Mouse (Mus musculus): ENCODE results near the gene Sidt1.

Gene Sidt1

DNA sequence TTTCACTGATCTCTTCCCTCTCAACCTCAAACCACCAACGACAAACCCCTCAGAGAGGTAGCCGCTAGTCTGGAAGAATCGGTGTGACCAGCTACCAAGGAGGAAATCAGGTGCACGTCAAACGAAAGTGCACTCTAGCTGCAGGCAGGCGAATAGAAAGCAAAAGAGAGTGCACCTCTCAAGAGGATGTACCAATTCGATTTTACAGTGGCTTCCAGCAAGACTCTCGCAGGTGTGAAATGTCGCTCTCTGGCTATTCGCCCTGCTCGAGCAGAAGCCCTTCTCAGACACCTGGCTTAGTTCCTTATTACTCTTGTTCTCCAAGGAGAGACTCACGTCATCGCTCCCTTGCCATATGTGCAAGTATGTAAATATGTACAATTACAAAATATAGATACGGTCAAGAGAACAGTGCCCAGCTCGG lies at the start of gene Sidt1:
Gene Sidt1, minus strand, starts transcription at position 336 of the 424 bp plus-strand sequence.
- DNase-seq (ENCODE audit: low read depth, low spot score): no peak

DNA sequence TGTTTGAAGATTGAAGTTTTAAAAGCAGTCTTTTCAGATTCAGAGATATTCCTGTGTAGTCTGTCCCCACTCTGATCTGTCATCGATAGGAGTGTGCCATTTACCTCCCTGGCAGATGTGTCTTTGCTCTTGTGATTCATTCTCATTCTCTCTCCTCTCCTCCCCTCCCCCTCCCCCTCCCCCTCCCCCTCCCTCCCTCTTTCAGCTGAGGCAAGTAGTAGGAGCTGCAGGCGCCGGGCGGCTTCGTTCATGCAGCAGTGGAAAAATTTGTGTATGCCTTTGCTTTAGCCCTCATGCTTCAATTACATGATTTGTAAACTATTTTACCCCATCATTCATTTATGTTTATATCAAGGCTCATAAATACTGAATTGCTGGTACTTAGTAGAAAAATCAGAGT lies 48.6 kb upstream of the Sidt1 start:
- no peak for DNase-seq (ENCODE audit: low read depth, low spot score)

DNA sequence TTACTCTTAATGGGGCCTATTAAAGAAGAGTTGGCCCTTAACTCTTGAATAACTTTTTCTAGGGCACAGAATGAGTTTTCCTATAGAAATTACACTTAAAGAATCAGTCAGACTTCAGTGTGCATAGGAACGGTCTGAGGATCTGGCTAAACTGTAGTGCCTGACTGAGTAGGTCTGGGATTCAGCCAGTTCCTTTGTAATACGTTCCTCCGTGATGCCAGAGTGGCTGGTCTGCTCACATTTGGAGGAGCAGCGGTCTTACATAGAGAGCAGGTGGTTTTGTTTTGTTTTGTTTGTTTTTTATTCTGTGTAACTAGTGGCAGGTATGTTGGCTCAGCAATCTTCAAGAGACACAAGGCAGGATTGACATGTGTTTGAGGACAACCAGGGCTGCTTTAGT lies 47.0 kb upstream of the Sidt1 start:
- DNase-seq (ENCODE audit: low read depth, low spot score): no peak

DNA sequence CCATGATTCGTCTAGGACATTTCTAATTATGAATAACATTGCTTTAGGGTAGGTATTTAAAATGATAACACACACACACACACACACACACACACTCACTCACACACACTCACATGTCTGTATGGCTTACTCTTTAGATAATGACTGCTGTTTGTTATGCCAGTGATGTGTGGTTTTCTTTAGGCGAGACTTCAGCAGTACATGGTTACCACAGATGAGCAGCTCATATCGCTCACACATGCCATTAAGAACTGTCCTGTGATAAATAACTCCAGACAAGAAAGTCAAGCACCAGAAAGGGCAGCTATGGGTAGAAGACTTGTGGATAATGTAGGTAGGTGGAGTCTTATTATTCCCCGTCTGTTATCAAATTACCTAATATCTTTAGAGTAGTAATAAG lies 42.5 kb upstream of the Sidt1 start:
- no peak for DNase-seq (ENCODE audit: low read depth, low spot score)

DNA sequence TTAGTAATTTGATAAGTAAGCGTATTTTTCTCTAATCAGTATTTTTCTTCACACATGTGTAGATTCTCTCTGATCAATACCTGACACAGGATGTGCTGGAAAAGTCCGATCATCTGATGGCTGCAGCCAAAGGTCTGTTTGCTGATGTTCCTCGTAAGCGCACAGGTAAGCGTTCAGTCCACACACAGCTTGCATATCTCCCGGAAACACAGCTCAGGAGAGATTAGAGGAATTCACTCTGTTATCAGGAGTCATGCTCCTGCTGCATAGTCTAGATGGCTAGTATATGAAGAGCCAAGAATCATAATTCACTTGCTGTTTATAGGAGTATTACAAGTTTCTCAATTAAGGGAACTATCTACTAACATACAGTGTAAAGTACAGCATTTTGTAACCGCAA lies 32.5 kb upstream of the Sidt1 start:
- DNase-seq (ENCODE audit: low read depth, low spot score): no peak

DNA sequence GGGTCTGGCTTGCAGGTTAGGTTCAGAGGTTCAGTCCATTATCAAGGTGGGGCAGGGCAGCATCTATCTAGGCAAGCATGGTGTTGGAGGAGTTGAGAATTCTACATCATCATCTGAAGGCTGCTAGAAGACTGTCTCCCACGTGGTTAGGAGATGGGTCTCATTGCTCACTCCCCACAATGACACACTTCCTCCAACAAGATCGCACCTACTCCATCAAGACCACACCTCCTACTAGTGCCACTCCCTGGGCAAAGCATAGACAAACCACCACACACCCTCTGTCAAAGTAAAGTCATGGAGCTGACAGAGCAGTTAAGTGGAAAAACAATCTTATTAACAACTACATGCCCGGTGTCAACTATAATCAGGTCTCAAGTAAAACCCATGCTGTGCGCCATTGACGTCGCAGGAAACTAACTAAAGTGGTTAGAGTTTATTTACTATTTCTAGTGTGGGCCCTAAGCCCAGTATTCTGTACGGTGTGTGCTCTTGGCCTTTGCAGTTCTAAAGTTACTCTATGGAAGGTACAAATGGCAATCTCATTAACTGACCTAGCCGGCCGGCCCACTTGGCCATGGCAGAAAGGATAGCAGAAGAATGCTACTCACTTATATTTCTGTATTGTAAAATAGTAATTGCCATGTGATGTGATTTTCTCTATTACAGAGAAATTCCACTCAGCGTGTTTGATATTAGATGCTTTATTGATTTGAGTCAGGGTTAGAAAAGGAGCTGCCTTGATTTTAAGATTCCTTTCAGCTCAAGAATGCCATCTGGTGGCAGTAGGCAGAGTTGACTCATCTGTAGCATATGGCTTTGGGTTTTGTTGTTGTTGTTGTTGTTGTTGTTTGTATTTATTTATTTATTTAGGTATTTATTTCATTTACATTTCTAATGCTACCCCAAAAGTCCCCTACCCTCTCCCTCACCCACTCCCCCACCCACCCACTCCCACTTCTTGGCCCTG lies 29.2 kb upstream of the Sidt1 start:
- no peak for DNase-seq (ENCODE audit: low read depth, low spot score)

DNA sequence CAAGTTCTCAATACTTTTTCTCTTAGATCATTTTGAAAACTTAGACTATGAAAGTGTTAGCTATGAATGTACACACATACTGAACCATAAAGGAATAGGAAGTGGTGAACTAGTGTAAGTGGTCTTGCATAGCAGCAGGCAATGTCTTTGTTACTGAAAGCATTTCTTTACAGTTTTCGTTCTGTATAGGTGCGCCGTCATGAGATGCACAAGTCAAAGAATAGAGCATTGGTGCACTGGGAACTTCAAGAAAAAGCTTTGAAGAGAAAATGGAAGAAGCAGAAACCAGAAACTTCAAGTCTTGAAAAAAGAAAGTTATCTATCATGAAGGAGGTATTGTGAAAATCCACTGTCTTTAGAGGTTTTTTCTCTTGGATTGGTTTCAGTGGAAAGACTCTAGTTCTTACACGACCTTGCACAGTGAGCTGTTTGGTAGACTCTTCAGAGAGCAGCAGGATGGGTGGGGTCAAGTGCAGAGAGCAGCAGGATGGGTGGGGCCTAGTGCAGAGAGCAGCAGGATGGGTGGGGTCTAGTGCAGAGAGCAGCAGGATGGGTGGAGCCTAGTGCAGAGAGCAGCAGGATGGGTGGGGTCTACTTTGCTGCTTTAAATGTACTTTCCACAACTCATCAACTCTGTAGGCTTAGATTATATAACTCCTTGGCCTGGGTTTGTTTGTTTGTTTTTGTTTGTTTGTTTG lies 24.7 kb upstream of the Sidt1 start:
- DNase-seq (ENCODE audit: low read depth, low spot score): peak; percentile 63

DNA sequence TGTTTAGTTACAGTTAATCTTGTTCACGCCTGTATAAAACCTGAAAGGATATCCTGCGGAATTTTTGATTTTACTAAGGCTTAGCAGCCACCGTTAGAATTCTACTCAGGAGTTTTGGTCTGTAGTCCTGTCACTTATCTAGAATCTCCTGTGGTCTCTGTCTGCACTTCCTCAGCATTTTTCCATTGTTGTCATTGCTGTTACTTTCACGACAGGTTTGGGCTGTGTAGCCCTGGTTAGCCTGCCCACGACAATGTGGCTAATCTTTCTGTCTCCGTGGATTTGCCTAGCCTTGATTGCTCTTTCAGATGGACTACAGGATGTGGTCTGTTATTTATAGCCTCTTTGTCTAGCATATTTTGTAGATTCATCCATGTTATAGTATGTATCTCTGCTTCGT lies 23.3 kb upstream of the Sidt1 start:
- DNase-seq (ENCODE audit: low read depth, low spot score): no peak

DNA sequence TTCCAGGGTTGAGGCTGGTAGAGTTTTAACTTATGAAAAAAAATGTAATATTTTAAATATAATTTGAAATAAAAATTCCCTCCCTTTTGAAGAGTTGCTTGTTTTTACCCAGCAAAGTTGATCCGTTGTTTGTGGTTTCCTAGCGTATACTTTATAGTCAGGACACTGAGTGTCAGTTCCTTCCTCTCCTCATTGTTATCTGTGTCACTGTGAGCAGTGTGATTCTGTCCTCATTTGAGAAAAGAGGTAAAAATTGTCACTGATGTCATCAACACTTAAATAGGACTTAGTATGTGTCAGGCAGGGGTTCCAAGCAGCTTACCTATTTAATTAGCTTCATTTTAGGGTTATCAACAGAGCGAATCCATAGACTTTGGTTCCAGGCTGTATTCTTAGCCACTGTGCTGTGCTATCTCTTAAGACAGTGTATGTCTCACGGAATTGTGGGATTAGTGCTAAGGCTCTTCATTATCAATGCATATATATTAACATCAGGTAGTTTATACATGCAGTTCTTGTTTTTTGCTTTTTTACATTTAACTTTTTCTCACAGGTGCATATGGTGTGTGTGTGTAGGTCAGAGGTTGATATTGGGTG lies 16.9 kb upstream of the Sidt1 start:
- DNase-seq (ENCODE audit: low read depth, low spot score): no peak

DNA sequence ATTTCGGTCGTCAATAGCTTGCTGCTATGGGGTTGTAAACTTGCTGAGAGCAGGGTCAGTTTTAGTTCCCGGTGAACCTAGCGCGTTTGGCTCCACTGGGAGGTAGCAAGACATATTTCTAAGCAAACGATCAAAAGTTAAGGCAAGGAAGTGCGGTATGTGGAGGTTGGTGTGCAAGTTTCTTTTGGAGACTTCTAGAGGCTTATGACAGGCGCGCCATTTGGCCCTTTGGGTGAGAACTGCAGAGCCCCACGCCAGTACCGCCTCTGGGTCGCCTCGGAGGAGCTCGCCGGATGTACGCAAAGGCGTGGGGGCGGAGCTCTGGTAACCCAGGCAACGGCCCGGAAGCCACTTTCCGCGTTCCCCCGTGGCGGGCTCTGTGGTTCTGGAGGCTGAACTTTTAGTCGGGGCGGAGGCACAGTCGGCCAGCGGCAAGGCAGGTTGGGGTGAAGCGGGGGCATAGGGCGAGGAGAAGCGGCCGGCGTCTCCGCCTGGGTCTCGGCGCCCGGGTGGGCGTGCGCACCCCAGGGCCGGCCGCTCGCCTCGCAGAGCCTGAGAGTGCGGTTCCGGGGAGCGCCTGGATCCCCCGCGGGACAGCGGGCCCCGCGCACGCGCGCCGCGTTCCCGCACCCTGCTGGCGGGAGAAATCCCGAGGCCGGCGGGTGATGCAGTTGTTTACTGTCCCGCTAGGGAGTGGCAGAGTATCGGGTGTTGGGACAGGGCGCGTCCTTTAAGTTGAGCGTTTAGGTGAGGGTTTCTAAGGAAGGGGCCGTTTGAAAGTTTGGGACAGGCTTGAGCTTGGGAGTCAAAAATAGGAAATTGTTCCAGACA lies 14.3 kb upstream of the Sidt1 start, which contains the start of gene Spice1:
Gene Spice1, plus strand, starts transcription at position 51 of the 831 bp plus-strand sequence.
- peak; percentile 84 for DNase-seq (ENCODE audit: low read depth, low spot score)

DNA sequence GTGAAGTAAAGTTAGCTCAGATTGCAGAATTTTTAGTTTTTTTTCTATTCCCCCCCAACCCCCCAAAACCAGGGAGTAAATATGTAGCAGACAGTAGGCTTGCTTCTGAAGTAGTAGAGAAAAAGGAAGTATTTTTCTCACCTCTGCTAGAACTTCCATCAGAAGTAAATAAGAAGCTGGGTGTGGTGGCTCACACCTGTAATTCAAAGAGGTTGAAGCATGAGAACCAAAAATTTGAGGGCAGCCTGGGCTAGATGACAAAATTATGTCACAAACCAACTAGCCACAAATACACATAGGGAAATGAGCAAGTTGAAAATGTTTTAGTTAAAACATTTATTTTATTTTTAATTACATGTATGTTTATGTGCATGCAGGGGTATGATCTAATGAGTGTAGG lies 4.5 kb upstream of the Sidt1 start:
- DNase-seq (ENCODE audit: low read depth, low spot score): no peak

DNA sequence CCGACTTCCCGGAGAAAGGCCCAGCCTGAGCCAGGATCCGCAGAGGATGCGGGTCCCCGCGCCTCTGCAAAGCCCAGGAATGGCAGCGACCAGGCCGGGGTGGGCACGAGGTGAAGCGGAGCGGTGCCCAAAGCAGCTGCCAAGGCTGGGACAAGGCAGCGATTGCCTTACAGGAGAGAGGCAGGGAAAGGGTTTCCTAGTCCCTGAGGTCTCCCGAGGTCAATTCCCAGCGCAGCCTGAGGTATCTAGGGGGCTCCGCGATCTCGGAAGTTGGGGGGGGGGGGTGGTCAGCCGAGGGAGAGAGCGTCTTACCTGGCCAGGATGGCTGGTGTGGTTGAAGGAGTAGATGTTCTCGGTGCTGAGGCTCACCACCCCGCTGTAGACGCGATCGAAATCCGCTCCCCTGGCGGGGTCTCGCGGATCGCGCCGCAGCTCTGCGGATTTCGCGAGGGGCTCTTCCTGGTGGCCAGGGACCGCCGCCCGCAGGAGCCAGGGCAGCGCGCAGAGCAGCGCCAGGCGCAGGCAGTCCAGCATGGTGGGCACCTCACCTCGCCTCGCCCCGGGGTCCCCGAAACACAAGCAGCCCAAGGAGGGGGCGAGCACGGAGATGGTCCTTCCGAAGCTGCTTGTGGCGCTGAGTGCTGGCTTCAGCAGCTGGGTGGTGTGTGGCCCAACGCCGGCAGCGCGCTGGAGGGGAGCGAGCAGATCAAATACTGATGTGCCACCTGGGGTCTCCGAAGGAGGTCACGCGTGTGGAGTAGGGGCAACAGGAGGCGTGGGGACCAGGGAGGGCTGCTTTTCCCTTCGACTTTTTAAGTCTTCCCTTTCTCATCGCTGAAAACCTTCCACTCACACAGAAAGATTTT lies 768 bp downstream of the Sidt1 start:
- no peak for DNase-seq (ENCODE audit: low read depth, low spot score)

DNA sequence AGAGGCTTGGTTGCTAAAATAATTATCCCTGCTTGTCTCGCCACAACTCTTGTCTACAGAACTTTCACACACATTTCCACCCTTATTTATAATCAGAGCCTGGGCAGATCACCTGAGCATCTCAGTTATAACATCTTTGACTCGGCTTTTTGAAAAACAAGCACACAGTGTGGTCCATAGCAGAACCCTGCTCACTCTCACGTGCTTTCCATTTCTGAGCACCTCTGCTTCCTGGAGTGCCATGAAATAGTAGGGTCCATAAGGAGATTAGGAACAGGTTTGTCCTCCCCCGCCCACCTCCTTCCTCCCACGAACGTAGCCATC lies 1.4 kb downstream of the Sidt1 start:
- no peak for DNase-seq (ENCODE audit: low read depth, low spot score)

DNA sequence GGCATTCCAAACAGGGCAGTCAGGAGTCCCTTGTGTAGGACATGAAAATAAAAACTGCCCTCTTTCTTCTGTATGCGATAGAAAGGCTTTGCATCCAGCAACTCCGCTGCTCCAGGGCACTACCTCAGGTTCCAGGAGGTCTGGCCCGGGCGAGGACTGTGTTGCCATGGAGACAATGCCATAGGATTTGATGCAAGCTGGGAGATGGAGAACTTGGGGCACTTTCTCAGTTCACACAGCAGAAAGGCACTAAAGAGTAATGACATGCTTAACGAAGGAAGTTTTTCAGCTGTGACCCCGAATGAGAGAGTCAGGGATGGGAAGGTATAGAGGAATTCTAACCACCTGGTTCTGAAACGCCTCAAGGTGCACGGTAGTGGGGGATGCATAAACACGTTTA lies 1.8 kb downstream of the Sidt1 start:
- no peak for DNase-seq (ENCODE audit: low read depth, low spot score)

DNA sequence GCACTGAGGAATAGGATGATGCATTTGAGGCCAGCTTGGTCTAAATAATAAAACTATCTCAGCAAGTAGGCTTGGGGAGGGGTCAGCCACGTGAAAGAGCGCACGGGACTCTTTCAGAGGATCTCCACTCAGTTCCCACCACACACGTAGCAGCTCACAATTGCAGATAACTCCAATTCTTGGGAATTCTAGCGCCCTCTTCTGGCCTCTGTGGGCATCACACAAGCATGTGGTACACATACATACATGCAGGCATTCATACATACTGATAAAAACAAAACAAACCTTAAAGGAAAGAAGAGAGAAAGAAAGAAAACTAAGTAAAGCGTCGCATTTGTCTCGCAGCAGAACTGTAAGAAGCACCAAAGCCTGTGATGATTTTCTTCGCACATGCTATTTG lies 2.3 kb downstream of the Sidt1 start:
- DNase-seq (ENCODE audit: low read depth, low spot score): no peak

DNA sequence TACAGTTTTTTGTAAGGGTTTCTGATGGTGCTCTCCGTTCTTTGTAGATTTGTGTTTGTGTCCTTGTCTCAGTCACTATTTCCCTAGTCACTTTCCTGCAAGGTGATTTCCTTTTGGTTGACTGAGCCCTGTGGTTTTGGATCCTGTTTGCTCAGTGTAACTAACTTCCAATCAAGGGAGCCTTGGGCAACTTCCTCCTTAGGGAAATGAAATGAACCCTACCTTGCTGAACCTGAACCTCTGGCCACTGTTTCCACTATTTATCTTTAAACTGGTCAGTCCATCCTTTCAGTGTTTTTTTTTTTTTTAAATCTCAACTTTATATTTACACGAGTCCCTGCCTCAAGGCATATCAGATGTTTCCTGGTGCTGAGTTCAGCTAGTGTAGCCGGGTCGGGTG lies 4.4 kb downstream of the Sidt1 start:
- DNase-seq (ENCODE audit: low read depth, low spot score): no peak

DNA sequence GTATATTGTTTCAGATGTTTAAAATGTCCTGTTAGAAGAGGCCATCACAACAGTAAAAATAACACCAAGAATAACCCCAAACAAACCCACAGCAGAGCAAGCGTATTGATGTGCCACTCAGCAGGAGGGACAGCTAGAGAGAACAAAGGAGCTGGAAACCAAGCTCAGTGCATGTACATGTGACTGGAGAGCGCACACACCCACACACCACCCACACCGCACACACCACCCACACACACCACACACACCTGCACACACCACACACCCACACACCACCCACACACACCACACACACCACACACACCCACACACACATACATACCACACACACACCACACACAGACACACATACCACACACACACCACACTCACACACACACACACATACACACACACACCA lies 12.8 kb downstream of the Sidt1 start:
- DNase-seq (ENCODE audit: low read depth, low spot score): no peak

DNA sequence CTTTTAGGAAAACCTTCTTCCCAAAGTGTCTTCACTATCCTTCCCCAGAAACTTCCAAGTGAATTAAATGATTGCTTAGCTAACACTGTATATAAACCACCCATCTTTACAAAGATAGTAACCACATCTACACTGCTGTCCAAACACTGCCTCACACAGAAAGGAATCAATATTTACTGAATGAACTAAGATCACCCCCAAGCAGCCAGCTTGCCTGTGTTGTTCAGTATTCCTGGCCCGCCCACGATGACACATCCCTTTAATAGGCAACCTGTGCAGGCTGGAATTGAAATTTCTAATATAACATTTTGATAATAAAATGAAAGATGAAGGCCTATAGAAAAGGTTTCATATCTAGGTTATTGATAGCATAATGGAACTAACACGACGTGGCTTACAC lies 16.6 kb downstream of the Sidt1 start:
- no peak for DNase-seq (ENCODE audit: low read depth, low spot score)

DNA sequence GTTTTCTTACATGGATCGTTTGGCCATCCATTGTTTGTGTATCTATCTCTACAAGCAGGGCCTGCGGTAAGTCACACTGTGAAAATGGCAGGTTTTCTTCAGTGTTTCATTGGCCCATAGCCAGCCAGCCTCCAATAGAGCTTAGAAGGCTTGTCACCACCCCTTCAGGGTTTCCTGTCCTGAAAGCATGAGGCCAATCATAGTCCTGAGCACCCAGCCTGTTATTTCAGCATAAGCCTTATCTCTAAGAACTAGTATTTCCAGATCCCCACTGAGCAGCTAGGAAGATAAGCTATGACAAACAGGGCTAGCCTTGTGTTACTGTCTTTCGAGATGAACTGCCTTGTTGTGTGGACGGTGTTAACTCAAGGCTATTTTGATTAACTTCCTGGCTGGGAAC lies 19.6 kb downstream of the Sidt1 start:
- DNase-seq (ENCODE audit: low read depth, low spot score): no peak

DNA sequence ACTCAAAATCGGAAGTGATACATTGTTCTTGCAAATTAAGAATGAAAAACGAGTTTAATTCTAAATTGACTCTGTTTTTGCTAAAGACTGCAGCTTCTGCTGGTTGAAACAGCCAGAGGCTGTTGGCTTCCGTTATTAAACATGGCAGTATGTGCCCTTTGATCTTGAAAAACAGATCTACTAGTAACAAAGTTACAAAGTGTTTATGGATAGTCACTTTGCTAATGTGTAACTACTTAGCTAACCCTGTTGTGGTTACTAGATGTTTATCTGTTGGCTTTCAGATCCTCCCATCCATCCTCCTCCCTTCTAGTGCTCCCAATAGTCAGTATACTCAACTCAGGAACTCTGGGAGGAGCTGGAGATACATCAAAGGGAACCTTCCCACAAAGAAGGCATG lies 27.4 kb downstream of the Sidt1 start:
- DNase-seq (ENCODE audit: low read depth, low spot score): no peak

DNA sequence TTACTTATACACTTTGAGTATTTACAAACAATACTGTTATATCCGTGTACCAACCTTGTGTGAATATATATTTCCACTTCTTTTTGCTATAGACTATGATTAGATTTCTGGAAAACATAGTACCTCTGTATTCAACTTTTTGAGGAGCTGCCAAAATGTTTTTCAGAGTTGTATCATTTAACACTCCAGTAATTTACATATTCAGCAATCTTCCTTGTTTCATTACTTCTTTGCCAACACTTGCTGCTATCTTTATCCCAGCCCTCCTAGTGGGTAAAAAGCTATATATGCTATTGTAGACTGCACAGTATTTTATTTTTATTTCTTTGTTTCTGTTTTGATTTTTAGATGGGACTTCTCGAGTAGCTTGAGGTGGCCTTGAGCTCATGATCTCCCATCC lies 29.2 kb downstream of the Sidt1 start:
- no peak for DNase-seq (ENCODE audit: low read depth, low spot score)

All from WW6 (cell line).